Mouse (Mus musculus) C2C12 (cell line): ENCODE data around the gene Sept3.

Source experiments
- CEBPB ChIP-seq: IDR thresholded peaks from one replicate; pipeline ENCODE4 v1.6.1; 2011; ENCODE audit warnings: low read depth, mild to moderate bottlenecking, control low read depth, moderate library complexity
- CTCF ChIP-seq: IDR thresholded peaks from one replicate; pipeline ENCODE4 v1.5.1; 2011; ENCODE audit not compliant: control insufficient read depth, insufficient read depth, insufficient read length
- FOSL1 ChIP-seq: IDR thresholded peaks from one replicate; pipeline ENCODE4 v1.8.0; 2011; ENCODE audit warnings: mild to moderate bottlenecking, low read length; ENCODE audit not compliant: poor library complexity, insufficient read depth, severe bottlenecking
- MAX ChIP-seq: IDR thresholded peaks from one replicate; pipeline ENCODE4 v1.6.1; 2011; ENCODE audit warnings: mild to moderate bottlenecking, control low read depth
- MYOD1 ChIP-seq: IDR thresholded peaks from one replicate; pipeline ENCODE4 v1.6.1; 2011; ENCODE audit warnings: low read depth; ENCODE audit not compliant: control insufficient read depth, insufficient read length
- MYOG ChIP-seq: IDR thresholded peaks from one replicate; pipeline ENCODE4 v1.6.1; 2011; ENCODE audit not compliant: control insufficient read depth, insufficient read length; ENCODE audit errors: extremely low read depth
- USF1 ChIP-seq: IDR thresholded peaks from one replicate; pipeline ENCODE4 v1.6.1; 2011; ENCODE audit warnings: low read depth, mild to moderate bottlenecking, control low read depth, moderate library complexity

DNA sequence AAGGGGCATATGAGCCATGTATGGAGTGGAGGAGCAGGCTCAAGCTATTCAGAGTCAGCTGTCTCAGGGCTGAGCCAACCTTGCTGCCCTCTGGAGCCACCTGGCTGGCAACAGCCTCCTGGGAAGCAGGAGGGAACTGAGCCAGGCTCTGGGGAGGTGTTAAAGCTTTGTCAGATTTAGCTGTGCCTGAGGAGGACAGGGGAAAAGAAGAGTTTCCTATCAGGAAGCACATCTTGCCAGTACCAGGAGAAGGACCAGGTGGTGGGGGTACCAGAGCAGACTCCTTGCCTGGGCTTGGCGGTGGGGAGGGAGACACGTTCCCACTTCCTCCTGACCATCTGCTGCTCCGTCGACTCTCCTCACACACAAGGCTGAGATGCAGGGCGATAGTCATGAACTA is 2.9 kb downstream of the Sept3 start:
- no peak for TF ChIP-seq CTCF
- no peak for TF ChIP-seq CEBPB
- TF ChIP-seq MAX = no peak
- TF ChIP-seq MYOG = no peak
- TF ChIP-seq USF1 = no peak
- TF ChIP-seq MYOD1 = no peak
- TF ChIP-seq FOSL1 = no peak
